Mouse (Mus musculus) heart, adult 2 months (tissue): ENCODE measurements around the gene Gm10840.

ENCODE experiments used
- CTCF ChIP-seq: fragments of 200-600 bp; IDR thresholded peaks from 2 replicates; pipeline ENCODE4 v1.8.1; 2022; ENCODE audit warnings: antibody characterized with exemption, mild to moderate bottlenecking, moderate library complexity
- EP300 ChIP-seq: fragments of 200-500 bp; IDR thresholded peaks from 2 replicates; pipeline ENCODE4 v1.6.1; 2011; ENCODE audit warnings: low read depth, low read length, control low read depth; ENCODE audit not compliant: insufficient read depth

- no peak for TF ChIP-seq CTCF
- TF ChIP-seq EP300 = no peak
Observed at GRCm38 (mm10) chr11:106176372-106176771, 15.7 kb downstream of the Gm10840 start.
